Mouse (Mus musculus) left cerebral cortex, adult 2 months (tissue): ENCODE data around the gene C130050O18Rik. TPM values are rescaled to one million over a fixed set of nuclear protein-coding genes. Genes with fewer than 3 reads are reported as not detected.

ENCODE experiments used
- DNase-seq, 2 experiments: peaks; one replicate each; pipeline ENCODE4 v3.0.0; 2021 to 2022; ENCODE audit warnings: low spot score in 2 of 2, mixed read lengths in 1 of 2; ENCODE audit errors: extremely low spot score in 1 of 2
- H3K27ac ChIP-seq: fragments of 200-600 bp; 2 replicates; pipeline ENCODE4 v1.8.1; 2022
- H3K4me3 ChIP-seq: fragments of 200-600 bp; 2 replicates; pipeline ENCODE4 v1.8.1; 2022
- CTCF ChIP-seq: fragments of 200-600 bp; IDR thresholded peaks from 2 replicates; pipeline ENCODE4 v1.8.1; 2022; ENCODE audit warnings: antibody characterized with exemption, mild to moderate bottlenecking, moderate library complexity
- intact Hi-C: fragments of 180-260 bp; cut with DNase I; formaldehyde crosslinking; loops from one replicate; pipeline ENCODE4 v1.15.1; 2025
- microRNA-seq, 2 experiments: library from miRNA; unstranded; fragments of <30 nt; microRNA quantifications; one replicate each; pipeline ENCODE4 v1.2.0; 2021
- total RNA-seq, 2 experiments: library from RNA; stranded (reverse); gene quantifications; 2 replicates each; pipeline ENCODE4 v1.2.3; 2021

Gene C130050O18Rik
- total RNA-seq, 2 experiments from 2014 or later: 0.29 to 0.63 TPM

DNA sequence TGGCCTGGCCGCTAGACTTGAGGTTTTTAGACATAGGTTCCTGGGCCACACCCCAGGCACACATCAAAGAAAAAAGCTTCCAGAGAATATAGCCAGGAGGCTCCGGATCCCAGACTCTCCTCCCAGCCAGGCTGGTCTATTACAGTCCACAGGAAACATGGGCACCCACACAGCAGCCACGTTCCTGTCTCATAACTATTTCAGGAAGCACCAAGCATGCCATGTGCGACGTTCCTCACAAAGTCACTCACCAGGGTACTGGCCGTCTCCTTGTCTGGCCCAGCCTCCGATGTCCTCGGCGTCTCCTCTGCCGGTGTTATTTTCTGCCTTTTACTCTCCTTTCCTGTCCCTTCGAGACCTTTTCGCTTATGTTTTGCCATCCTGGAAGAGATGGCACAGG, 50.1 kb downstream of the C130050O18Rik start:
- Histone ChIP-seq H3K27ac (peak overlapping the region; percentile 83), H3K4me3 (no peak overlapping the region)
- no peak for TF ChIP-seq CTCF
- intact Hi-C loops: loop anchor here (5.0 kb wide), 1 partner anchor 58 kb away; no protein-coding TSS in a partner anchor
- DNase-seq: peak in 1 of 2 experiments; percentile 56

DNA sequence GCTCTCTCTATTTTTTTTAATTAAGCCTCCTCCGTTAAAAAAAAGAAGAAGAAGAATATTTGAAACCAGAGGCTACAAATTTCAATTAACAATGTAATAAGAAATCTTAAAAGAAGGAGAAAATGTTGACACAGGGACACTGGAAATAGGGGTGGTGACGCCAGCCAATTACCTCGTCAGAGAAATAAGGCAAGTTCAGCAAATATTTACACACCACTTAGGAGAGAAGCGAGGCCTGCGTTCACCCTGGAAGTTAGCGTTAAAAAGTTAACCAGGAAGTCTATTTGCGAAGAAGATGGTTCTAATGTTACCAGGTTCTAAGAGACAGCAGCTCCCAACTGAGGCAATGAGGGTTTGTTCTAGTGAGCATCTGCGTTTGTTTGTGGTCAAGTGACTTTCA, 52.2 kb downstream of the C130050O18Rik start:
- TF ChIP-seq CTCF: no peak
- DNase-seq: no peak
- intact Hi-C loops: loop anchor here (5.0 kb wide), 1 partner anchor 60 kb away; no protein-coding TSS in a partner anchor
- no peak overlapping the region for H3K27ac ChIP-seq
- H3K4me3 ChIP-seq: no peak overlapping the region

DNA sequence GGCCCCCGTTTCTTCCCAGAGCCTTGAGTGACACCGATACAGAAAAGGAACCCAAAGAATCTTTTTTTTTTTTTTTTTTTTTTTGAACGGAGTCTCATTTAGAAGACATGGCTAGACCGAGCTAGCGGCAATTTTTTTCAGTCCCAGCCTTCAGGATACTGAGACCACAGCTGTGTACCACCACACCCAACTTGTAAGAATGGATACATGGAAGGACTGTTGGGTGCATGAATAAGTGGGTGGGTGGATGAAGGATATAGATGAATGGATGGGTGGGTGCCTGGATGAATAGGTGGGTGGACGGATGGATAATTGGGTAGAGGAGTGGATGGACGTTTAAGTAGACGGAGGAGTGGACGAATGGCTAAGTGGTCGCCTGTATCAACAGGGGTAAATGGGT, 54.9 kb downstream of the C130050O18Rik start:
- intact Hi-C loops: loop anchor here (2.0 to 5.0 kb wide), 2 partner anchors 23 to 63 kb away; no protein-coding TSS in a partner anchor
- TF ChIP-seq CTCF: no peak
- peak overlapping the region; percentile 86 for H3K27ac ChIP-seq
- peak overlapping the region; percentile 74 for H3K4me3 ChIP-seq
- no peak for DNase-seq

DNA sequence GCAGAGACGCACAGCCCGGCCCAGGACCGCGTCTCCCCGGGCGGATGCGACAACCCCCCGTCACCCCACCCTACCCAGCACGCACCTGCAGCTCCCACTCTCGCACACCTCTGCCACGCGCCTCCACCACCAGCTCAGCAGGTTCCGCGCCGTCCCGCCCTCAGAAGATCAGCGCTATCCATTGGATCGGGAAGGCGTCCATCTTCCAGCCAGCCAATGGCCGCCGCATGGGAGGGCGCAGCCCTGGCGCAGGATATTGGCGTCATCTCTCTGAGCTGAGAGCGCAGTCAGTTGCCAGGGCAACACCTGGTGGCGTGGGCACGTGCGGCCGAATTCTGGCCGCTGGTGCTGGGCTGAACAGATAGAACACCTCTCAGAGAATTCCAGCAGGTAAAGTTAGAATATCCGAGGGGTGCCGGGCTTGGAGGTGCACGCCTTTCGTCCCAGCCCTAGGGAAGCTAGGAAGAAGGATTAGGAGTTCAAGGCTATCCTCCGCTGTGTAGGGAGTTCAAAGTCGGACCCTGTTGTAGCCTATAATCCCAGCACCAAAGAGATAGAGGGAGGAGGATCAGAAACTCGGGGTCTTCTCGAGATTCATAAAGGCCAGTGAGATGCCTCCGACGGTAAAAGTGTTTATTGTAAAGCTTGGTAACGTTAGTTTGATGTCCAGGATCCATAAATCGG, 55.4 kb downstream of the C130050O18Rik start, which contains the start of gene 3110082I17Rik:
TSS of gene 3110082I17Rik (minus strand) at position 144 of the 684 bp plus-strand sequence.
- no peak; the same call in 1 of the 2 replicates for TF ChIP-seq CTCF
- peak; percentile 98 to 100 for DNase-seq
- H3K4me3 ChIP-seq: peak within 1 kb of the TSS; percentile 74
- intact Hi-C loops: loop anchor here (2.0 kb wide), 1 partner anchor 22 kb away; no protein-coding TSS in a partner anchor
- peak within 1 kb of the TSS; percentile 86 for H3K27ac ChIP-seq

DNA sequence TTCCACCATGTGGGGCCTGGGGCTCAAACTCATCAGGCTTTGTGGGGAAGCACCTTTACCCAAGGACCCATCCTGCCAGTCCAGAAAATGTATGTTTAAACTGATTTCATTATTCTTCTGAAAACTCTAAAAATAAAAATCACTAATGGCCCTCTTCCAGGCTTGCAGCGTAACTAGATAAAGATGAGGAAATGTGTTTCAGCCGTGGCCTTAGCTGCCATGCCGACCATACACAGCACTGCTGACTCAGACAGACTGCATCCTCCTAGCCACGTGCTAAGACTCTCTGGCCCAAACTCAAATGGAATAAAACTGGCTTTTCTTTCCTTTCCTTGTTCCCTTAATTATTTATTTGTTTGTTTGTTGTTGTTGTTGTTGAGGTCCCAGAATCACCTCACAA, 59.8 kb downstream of the C130050O18Rik start:
- no peak for DNase-seq
- TF ChIP-seq CTCF: no peak
- no peak overlapping the region for H3K4me3 ChIP-seq
- intact Hi-C loops: loop anchor here (5.0 kb wide), 1 partner anchor 183 kb away; no protein-coding TSS in a partner anchor
- no peak overlapping the region for H3K27ac ChIP-seq

Small RNA genes within 50 kb of the gene (microRNA-seq; reads per million reads assigned to microRNA genes)
- gene Mir339: 261 to 310 reads per million in 2 experiments

Other genes with a start within 250 kb of the C130050O18Rik start
- gene Sun1, start 204.6 kb upstream of the C130050O18Rik start, total RNA-seq: 100 to 1,000 TPM; 135 to 147 TPM
- 10 to 100 TPM; 44.8 to 48.9 TPM for gene Get4, start 153.0 kb upstream of the C130050O18Rik start, total RNA-seq
- gene Adap1, start 79.7 kb upstream of the C130050O18Rik start, total RNA-seq: 100 to 1,000 TPM; 242 to 256 TPM
- 10 to 100 TPM; 67.6 to 69.4 TPM for gene Cox19, start 53.9 kb upstream of the C130050O18Rik start, total RNA-seq
- gene Cyp2w1, start 52.7 kb upstream of the C130050O18Rik start, total RNA-seq: not detected
- 10 to 100 TPM; 12.5 to 13.9 TPM for gene Gpr146, start 27.6 kb upstream of the C130050O18Rik start, total RNA-seq
- gene Gper1, start 17.9 kb downstream of the C130050O18Rik start, total RNA-seq: 1 to 10 TPM; 2.5 to 2.8 TPM
- 10 to 100 TPM; 16.3 to 17.9 TPM for gene 3110082I17Rik, start 55.2 kb downstream of the C130050O18Rik start, total RNA-seq
- 10 to 100 TPM; 53.9 to 60.0 TPM for gene Zfand2a, start 79.3 kb downstream of the C130050O18Rik start, total RNA-seq
- under 1 TPM; 0.19 to 0.27 TPM for gene Uncx, start 138.2 kb downstream of the C130050O18Rik start, total RNA-seq